Mouse (Mus musculus): ENCODE measurements around the gene Tcp11l2. TPM values are rescaled to one million over a fixed set of nuclear protein-coding genes. Genes with fewer than 3 reads are reported as not detected.
A peak's percentile ranks its signal among the peaks of the same experiment; 100 is the strongest.

Gene Tcp11l2
- polyA plus RNA-seq, 1 experiment from 2014 or later = 16.3 TPM

- no peaks in the 10 kb centered on the region for H3K27me3 ChIP-seq (ENCODE audit: control insufficient read depth, insufficient read depth, low read length)
- H3K9me3 ChIP-seq (ENCODE audit: control insufficient read depth, low read length) = no peaks in the 10 kb centered on the region
- WGBS = 27% methylated on average over 16 of the region's 16 CpGs
Measured at GRCm38 (mm10) chr10:84532191-84532889, 44.1 kb upstream of the Tcp11l2 start.

GRCm38 (mm10) chr10:84532911-84533882 lies 43.2 kb upstream of the Tcp11l2 start:
- Histone ChIP-seq H3K27me3 (ENCODE audit: control insufficient read depth, insufficient read depth, low read length) (no peaks in the 10 kb centered on the region), H3K27ac (replicated peaks) (peak overlapping the region; percentile 94), H3K4me2 (replicated peaks; ENCODE audit: low read depth) (peak overlapping the region; percentile 93), H3K4me3 (ENCODE audit: low read depth, low read length) (peak overlapping the region; percentile 82), H3K9ac (ENCODE audit: low read length) (peak overlapping the region; percentile 94), H3K36me3 (ENCODE audit: control insufficient read depth, insufficient read depth, low read length) (0 out of 2 replicates have a peak, but pooled peaks cover 3% of the 10 kb centered on the region), H3K9me3 (ENCODE audit: control insufficient read depth, low read length) (no peaks in the 10 kb centered on the region), H3K4me1 (replicated peaks; ENCODE audit: control insufficient read depth, insufficient read depth) (peaks cover 15% of the 10 kb centered on the region)
- peak; percentile 66 for DNase-seq (ENCODE audit: low spot score)
- ATAC-seq (ENCODE audit: low FRiP score, low TSS enrichment) = peak; percentile 20; the same call in 1 of the 2 replicates
- TF ChIP-seq CTCF (IDR thresholded peaks at IDR 0.05; ENCODE audit: low read depth) (peak; percentile 24; the same call in 1 of the 2 replicates), EP300 (optimal IDR thresholded peaks at IDR 0.05) (no peak)
- 1% methylated on average over 58 of the region's 72 CpGs for WGBS

More at GRCm38 (mm10) chr10:84532191-84532889, 44.1 kb upstream of the Tcp11l2 start:
- peak; percentile 59 for DNase-seq (ENCODE audit: low spot score)
- Histone ChIP-seq H3K9ac (ENCODE audit: low read length) (peak overlapping the region; percentile 94), H3K4me3 (ENCODE audit: low read depth, low read length) (peak overlapping the region; percentile 82), H3K27ac (replicated peaks) (peak overlapping the region; percentile 94), H3K36me3 (ENCODE audit: control insufficient read depth, insufficient read depth, low read length) (peaks cover 10% of the 10 kb centered on the region), H3K4me2 (replicated peaks; ENCODE audit: low read depth) (peak overlapping the region; percentile 93), H3K4me1 (replicated peaks; ENCODE audit: control insufficient read depth, insufficient read depth) (peaks cover 15% of the 10 kb centered on the region)
- ATAC-seq (ENCODE audit: low FRiP score, low TSS enrichment) = peak; percentile 58
- TF ChIP-seq EP300 (optimal IDR thresholded peaks at IDR 0.05) = no peak
- no peak for TF ChIP-seq CTCF (IDR thresholded peaks at IDR 0.05; ENCODE audit: low read depth)

- Histone ChIP-seq H3K27ac (replicated peaks) (peak within 1 kb of the TSS; percentile 94), H3K27me3 (ENCODE audit: control insufficient read depth, insufficient read depth, low read length) (no peaks in the 10 kb centered on the region), H3K4me1 (replicated peaks; ENCODE audit: control insufficient read depth, insufficient read depth) (peaks cover 15% of the 10 kb centered on the region), H3K4me2 (replicated peaks; ENCODE audit: low read depth) (peak within 1 kb of the TSS; percentile 93), H3K9ac (ENCODE audit: low read length) (peak within 1 kb of the TSS; percentile 94), H3K9me3 (ENCODE audit: control insufficient read depth, low read length) (no peaks in the 10 kb centered on the region), H3K4me3 (ENCODE audit: low read depth, low read length) (peak within 1 kb of the TSS; percentile 82), H3K36me3 (ENCODE audit: control insufficient read depth, insufficient read depth, low read length) (0 out of 2 replicates have a peak, but pooled peaks cover 3% of the 10 kb centered on the region)
- DNase-seq (ENCODE audit: low spot score) = peak; percentile 83
- peak; percentile 80 for ATAC-seq (ENCODE audit: low FRiP score, low TSS enrichment)
- WGBS = 1% methylated on average over 22 of the region's 64 CpGs
- TF ChIP-seq EP300 (optimal IDR thresholded peaks at IDR 0.05) (no peak), CTCF (IDR thresholded peaks at IDR 0.05; ENCODE audit: low read depth) (no peak)
Measured at GRCm38 (mm10) chr10:84533912-84534671, 42.3 kb upstream of the Tcp11l2 start, which contains the start of gene Ckap4. Gene Ckap4, minus strand, starts transcription at chr10:84534062.

GRCm38 (mm10) chr10:84535458-84535857 lies 41.0 kb upstream of the Tcp11l2 start:
- ATAC-seq (ENCODE audit: low FRiP score, low TSS enrichment) = no peak
- H3K4me3 ChIP-seq (ENCODE audit: low read depth, low read length) = no peak overlapping the region
- DNase-seq (ENCODE audit: low spot score) = no peak
- no peak overlapping the region for H3K4me2 ChIP-seq (replicated peaks; ENCODE audit: low read depth)
- H3K27ac ChIP-seq (replicated peaks) = 0 out of 2 replicates have a peak overlapping the region, but pooled peaks have one; percentile 24
- H3K4me1 ChIP-seq (replicated peaks; ENCODE audit: control insufficient read depth, insufficient read depth) = peaks cover 15% of the 10 kb centered on the region
- no peaks in the 10 kb centered on the region for H3K27me3 ChIP-seq (ENCODE audit: control insufficient read depth, insufficient read depth, low read length)
- 0 out of 2 replicates have a peak, but pooled peaks cover 3% of the 10 kb centered on the region for H3K36me3 ChIP-seq (ENCODE audit: control insufficient read depth, insufficient read depth, low read length)
- no peak overlapping the region for H3K9ac ChIP-seq (ENCODE audit: low read length)
- TF ChIP-seq CTCF (IDR thresholded peaks at IDR 0.05; ENCODE audit: low read depth) (no peak), EP300 (optimal IDR thresholded peaks at IDR 0.05) (no peak)
- 68% methylated on average over 5 of the region's 5 CpGs for WGBS
- no peaks in the 10 kb centered on the region for H3K9me3 ChIP-seq (ENCODE audit: control insufficient read depth, low read length)

GRCm38 (mm10) chr10:84535859-84536258 lies 40.6 kb upstream of the Tcp11l2 start:
- Histone ChIP-seq H3K36me3 (ENCODE audit: control insufficient read depth, insufficient read depth, low read length) (0 out of 2 replicates have a peak, but pooled peaks cover 3% of the 10 kb centered on the region), H3K27me3 (ENCODE audit: control insufficient read depth, insufficient read depth, low read length) (no peaks in the 10 kb centered on the region), H3K4me1 (replicated peaks; ENCODE audit: control insufficient read depth, insufficient read depth) (peaks cover 14% of the 10 kb centered on the region), H3K9ac (ENCODE audit: low read length) (no peak overlapping the region), H3K9me3 (ENCODE audit: control insufficient read depth, low read length) (no peaks in the 10 kb centered on the region), H3K27ac (replicated peaks) (0 out of 2 replicates have a peak overlapping the region, but pooled peaks have one; percentile 24), H3K4me2 (replicated peaks; ENCODE audit: low read depth) (no peak overlapping the region), H3K4me3 (ENCODE audit: low read depth, low read length) (no peak overlapping the region)
- no peak for ATAC-seq (ENCODE audit: low FRiP score, low TSS enrichment)
- WGBS = 39% methylated on average over 4 of the region's 4 CpGs
- no peak for TF ChIP-seq EP300 (optimal IDR thresholded peaks at IDR 0.05)
- TF ChIP-seq CTCF (IDR thresholded peaks at IDR 0.05; ENCODE audit: low read depth) = no peak
- DNase-seq (ENCODE audit: low spot score) = no peak

All from stomach, postnatal 0 days (tissue).